Mouse (Mus musculus) embryonic facial prominence, embryonic 13.5 days (tissue): ENCODE measurements at regions not wholly inside any gene's neighbourhood (a gene's known extent, or its start where the extent isn't known, plus 50 kb on each side); places are given as distances from the start of the nearest gene placed in this dataset.

Experiments
- ATAC-seq: fragments of 200-750 bp; cut with Nextera tagmentation; 2 replicates; pipeline ENCODE4 v1.8.0; 2017; ENCODE audit warnings: low read depth; ENCODE audit not compliant: insufficient number of reproducible peaks, insufficient read depth, low FRiP score, low TSS enrichment
- H3K27ac ChIP-seq: fragments of 300-500 bp; sonication (generic); 2 replicates; pipeline ENCODE4 v1.5.1; 2015; ENCODE audit warnings: moderate library complexity, mild to moderate bottlenecking, inconsistent platforms
- H3K27me3 ChIP-seq: fragments of 300-500 bp; sonication (generic); 2 replicates; pipeline ENCODE4 v1.6.1; 2015; ENCODE audit warnings: mild to moderate bottlenecking, inconsistent platforms
- H3K36me3 ChIP-seq: fragments of 300-500 bp; sonication (generic); 2 replicates; pipeline ENCODE4 v1.6.1; 2015; ENCODE audit warnings: mild to moderate bottlenecking, inconsistent platforms
- H3K4me1 ChIP-seq: fragments of 300-500 bp; sonication (generic); 2 replicates; pipeline ENCODE4 v1.6.1; 2015; ENCODE audit warnings: inconsistent platforms
- H3K4me2 ChIP-seq: fragments of 300-500 bp; sonication (generic); 2 replicates; pipeline ENCODE4 v1.6.1; 2015; ENCODE audit warnings: moderate library complexity, mild to moderate bottlenecking, inconsistent platforms
- H3K4me3 ChIP-seq: fragments of 300-500 bp; sonication (generic); 2 replicates; pipeline ENCODE4 v1.5.1; 2015; ENCODE audit warnings: mild to moderate bottlenecking, inconsistent platforms
- H3K9ac ChIP-seq: fragments of 300-500 bp; sonication (generic); 2 replicates; pipeline ENCODE4 v1.6.1; 2015; ENCODE audit warnings: mild to moderate bottlenecking, inconsistent platforms
- H3K9me3 ChIP-seq: fragments of 300-500 bp; sonication (generic); 2 replicates; pipeline ENCODE4 v1.6.1; 2016; ENCODE audit warnings: inconsistent platforms
- WGBS: fragments of 180-500 bp; shearing (Covaris S2); methylation state at CpG from one replicate; pipeline ENCODE4 v1.1.7; 2015; ENCODE audit warnings: mixed read lengths; 5-methylcytosine and 5-hydroxymethylcytosine counted together

GRCm38 (mm10) chr12:78097119-78097518 is 96.9 kb upstream of the Gm6657 start:
- no peaks in the 10 kb centered on the region for H3K36me3 ChIP-seq
- no peak for ATAC-seq
- H3K9me3 ChIP-seq = no peaks in the 10 kb centered on the region
- H3K4me3 ChIP-seq = no peak overlapping the region
- no peak overlapping the region for H3K9ac ChIP-seq
- H3K4me2 ChIP-seq = no peak overlapping the region
- H3K4me1 ChIP-seq = peaks cover 11% of the 10 kb centered on the region; the same call in 1 of the 2 replicates
- no peaks in the 10 kb centered on the region for H3K27me3 ChIP-seq
- WGBS = 75% methylated on average over 1 of the region's 1 CpGs
- no peak overlapping the region for H3K27ac ChIP-seq

- Histone ChIP-seq H3K4me1 (peaks cover 11% of the 10 kb centered on the region; the same call in 1 of the 2 replicates), H3K4me3 (no peak overlapping the region), H3K27ac (no peak overlapping the region), H3K9me3 (no peaks in the 10 kb centered on the region), H3K27me3 (no peaks in the 10 kb centered on the region), H3K4me2 (no peak overlapping the region), H3K36me3 (no peaks in the 10 kb centered on the region), H3K9ac (no peak overlapping the region)
- ATAC-seq = no peak
- 64% methylated on average over 2 of the region's 2 CpGs for WGBS
Measured at GRCm38 (mm10) chr12:78097692-78098091, 96.3 kb upstream of the Gm6657 start.

GRCm38 (mm10) chr12:78098765-78099194 is 95.3 kb upstream of the Gm6657 start:
- no peaks in the 10 kb centered on the region for H3K36me3 ChIP-seq
- H3K9me3 ChIP-seq = no peaks in the 10 kb centered on the region
- H3K9ac ChIP-seq = no peak overlapping the region
- H3K4me2 ChIP-seq = no peak overlapping the region
- H3K27ac ChIP-seq = 0 out of 2 replicates have a peak overlapping the region, but pooled peaks have one; percentile 22
- H3K4me3 ChIP-seq = no peak overlapping the region
- peaks cover 11% of the 10 kb centered on the region; the same call in 1 of the 2 replicates for H3K4me1 ChIP-seq
- 54% methylated on average over 9 of the region's 9 CpGs for WGBS
- no peak for ATAC-seq
- no peaks in the 10 kb centered on the region for H3K27me3 ChIP-seq

GRCm38 (mm10) chr12:78099761-78100160 is 94.3 kb upstream of the Gm6657 start:
- Histone ChIP-seq H3K4me2 (no peak overlapping the region), H3K9ac (no peak overlapping the region), H3K9me3 (no peaks in the 10 kb centered on the region), H3K4me1 (peaks cover 11% of the 10 kb centered on the region; the same call in 1 of the 2 replicates), H3K36me3 (no peaks in the 10 kb centered on the region), H3K27ac (no peak overlapping the region), H3K27me3 (no peaks in the 10 kb centered on the region), H3K4me3 (no peak overlapping the region)
- WGBS = 71% methylated on average over 4 of the region's 4 CpGs
- ATAC-seq = no peak

- H3K9ac ChIP-seq = no peak overlapping the region
- ATAC-seq = no peak
- H3K27me3 ChIP-seq = no peaks in the 10 kb centered on the region
- no peak overlapping the region for H3K27ac ChIP-seq
- H3K9me3 ChIP-seq = no peaks in the 10 kb centered on the region
- H3K36me3 ChIP-seq = no peaks in the 10 kb centered on the region
- no peak overlapping the region for H3K4me2 ChIP-seq
- 92% methylated on average over 3 of the region's 3 CpGs for WGBS
- no peak overlapping the region for H3K4me3 ChIP-seq
- peaks cover 11% of the 10 kb centered on the region; the same call in 1 of the 2 replicates for H3K4me1 ChIP-seq
Measured at GRCm38 (mm10) chr12:78100756-78101155, 93.3 kb upstream of the Gm6657 start.

GRCm38 (mm10) chr12:78109931-78110330 is 84.1 kb upstream of the Gm6657 start:
- Histone ChIP-seq H3K27me3 (no peaks in the 10 kb centered on the region), H3K9ac (no peak overlapping the region), H3K4me1 (no peaks in the 10 kb centered on the region), H3K27ac (no peak overlapping the region), H3K9me3 (no peaks in the 10 kb centered on the region), H3K4me2 (no peak overlapping the region), H3K36me3 (no peaks in the 10 kb centered on the region), H3K4me3 (no peak overlapping the region)
- 85% methylated on average over 1 of the region's 1 CpGs for WGBS
- no peak for ATAC-seq

GRCm38 (mm10) chr12:78118131-78118530 is 75.9 kb upstream of the Gm6657 start:
- no peaks in the 10 kb centered on the region for H3K27me3 ChIP-seq
- no peak overlapping the region for H3K4me2 ChIP-seq
- no peak overlapping the region for H3K27ac ChIP-seq
- H3K9me3 ChIP-seq = no peaks in the 10 kb centered on the region
- no peak overlapping the region for H3K9ac ChIP-seq
- H3K36me3 ChIP-seq = no peaks in the 10 kb centered on the region
- WGBS = 67% methylated on average over 1 of the region's 1 CpGs
- no peak for ATAC-seq
- no peaks in the 10 kb centered on the region for H3K4me1 ChIP-seq
- no peak overlapping the region for H3K4me3 ChIP-seq

- Histone ChIP-seq H3K27me3 (no peaks in the 10 kb centered on the region), H3K36me3 (no peaks in the 10 kb centered on the region), H3K4me2 (no peak overlapping the region), H3K4me1 (no peaks in the 10 kb centered on the region), H3K9ac (no peak overlapping the region), H3K27ac (no peak overlapping the region), H3K9me3 (no peaks in the 10 kb centered on the region), H3K4me3 (no peak overlapping the region)
- 82% methylated on average over 2 of the region's 2 CpGs for WGBS
- no peak for ATAC-seq
Measured at GRCm38 (mm10) chr12:78119246-78119645, 74.8 kb upstream of the Gm6657 start.

- Histone ChIP-seq H3K9me3 (no peaks in the 10 kb centered on the region), H3K4me2 (no peak overlapping the region)
Measured at GRCm38 (mm10) chr12:78119855-78120254, 74.2 kb upstream of the Gm6657 start.

GRCm38 (mm10) chr12:78129130-78129845 is 64.8 kb upstream of the Gm6657 start:
- no peak overlapping the region for H3K27ac ChIP-seq
- WGBS = 74% methylated on average over 5 of the region's 5 CpGs
- H3K9me3 ChIP-seq = no peaks in the 10 kb centered on the region
- ATAC-seq = no peak
- no peak overlapping the region for H3K9ac ChIP-seq
- H3K4me3 ChIP-seq = no peak overlapping the region
- no peaks in the 10 kb centered on the region for H3K4me1 ChIP-seq
- no peak overlapping the region for H3K4me2 ChIP-seq
- H3K36me3 ChIP-seq = no peaks in the 10 kb centered on the region
- H3K27me3 ChIP-seq = no peaks in the 10 kb centered on the region

More at GRCm38 (mm10) chr12:78119855-78120254, 74.2 kb upstream of the Gm6657 start:
- Histone ChIP-seq H3K27ac (no peak overlapping the region), H3K27me3 (no peaks in the 10 kb centered on the region), H3K4me3 (no peak overlapping the region), H3K4me1 (no peaks in the 10 kb centered on the region), H3K36me3 (no peaks in the 10 kb centered on the region), H3K9ac (no peak overlapping the region)
- WGBS = 76% methylated on average over 5 of the region's 5 CpGs
- ATAC-seq = no peak

GRCm38 (mm10) chr12:78132016-78132797 is 61.8 kb upstream of the Gm6657 start:
- Histone ChIP-seq H3K9me3 (no peaks in the 10 kb centered on the region), H3K36me3 (no peaks in the 10 kb centered on the region), H3K4me1 (no peaks in the 10 kb centered on the region), H3K9ac (no peak overlapping the region), H3K4me3 (no peak overlapping the region), H3K27me3 (no peaks in the 10 kb centered on the region), H3K27ac (no peak overlapping the region), H3K4me2 (no peak overlapping the region)
- ATAC-seq = no peak
- WGBS = 75% methylated on average over 8 of the region's 8 CpGs

GRCm38 (mm10) chr12:78133341-78133740 is 60.7 kb upstream of the Gm6657 start:
- no peak overlapping the region for H3K4me2 ChIP-seq
- H3K9ac ChIP-seq = no peak overlapping the region
- WGBS = 84% methylated on average over 9 of the region's 9 CpGs
- no peak for ATAC-seq
- H3K4me3 ChIP-seq = no peak overlapping the region
- no peaks in the 10 kb centered on the region for H3K27me3 ChIP-seq
- H3K27ac ChIP-seq = no peak overlapping the region
- H3K4me1 ChIP-seq = no peaks in the 10 kb centered on the region
- no peaks in the 10 kb centered on the region for H3K9me3 ChIP-seq
- H3K36me3 ChIP-seq = no peaks in the 10 kb centered on the region
